In genomic region chr4:64029486-64029885, GRCm38 (mm10) we compare ENCODE assay signal across 22 mouse cellular contexts. TPM values are rescaled to one million over a fixed set of nuclear protein-coding genes. Genes with fewer than 3 reads are reported as not detected.
DNase-seq lines count a peak whose midpoint lies in the region; ATAC-seq and TF ChIP-seq lines count a peak whose summit lies in the region.
"Had no signal": no experiment of that assay in that cellular context is flagged by ENCODE, and none has a peak within 500 bp of the region (broad histone marks: within the 10 kb centered on the region; RNA-seq: fewer than 3 reads in every experiment).

No protein-coding gene starts in this region.

- H3K27ac ChIP-seq in embryonic facial prominence, embryonic 13.5 days = peak overlapping the region; percentile 72
- peak overlapping the region; percentile 69; the same call in 1 of the 2 replicates for H3K27ac ChIP-seq in limb, embryonic 14.5 days (replicated peaks; ENCODE audit: low read depth, low read length)
- no peak overlapping the region for H3K27ac ChIP-seq in kidney, embryonic 16.5 days (ENCODE audit: low read length)
- no peak overlapping the region for H3K27ac ChIP-seq in hindbrain, embryonic 11.5 days (ENCODE audit: low read depth, low read length)
- H3K27ac ChIP-seq: embryonic facial prominence, embryonic 15.5 days; forebrain, embryonic 15.5 days; heart, embryonic 13.5 days; hindbrain, embryonic 13.5 days; hindbrain, postnatal 0 days; intestine, embryonic 15.5 days had no signal

- no peaks in the 10 kb centered on the region for H3K9me3 ChIP-seq in embryonic facial prominence, embryonic 13.5 days
- no peaks in the 10 kb centered on the region for H3K9me3 ChIP-seq in limb, embryonic 14.5 days (ENCODE audit: control insufficient read depth, low read length)
- H3K9me3 ChIP-seq in kidney, embryonic 16.5 days (ENCODE audit: low read length) = no peaks in the 10 kb centered on the region
- no peaks in the 10 kb centered on the region for H3K9me3 ChIP-seq in hindbrain, embryonic 11.5 days (ENCODE audit: control insufficient read depth, low read length)
- H3K9me3 ChIP-seq: embryonic facial prominence, embryonic 15.5 days; forebrain, embryonic 15.5 days; heart, embryonic 13.5 days; hindbrain, embryonic 13.5 days; intestine, embryonic 15.5 days had no signal

- no peaks in the 10 kb centered on the region for H3K36me3 ChIP-seq in embryonic facial prominence, embryonic 13.5 days
- no peaks in the 10 kb centered on the region for H3K36me3 ChIP-seq in limb, embryonic 14.5 days (ENCODE audit: control insufficient read depth, insufficient read depth, low read length)
- H3K36me3 ChIP-seq in kidney, embryonic 16.5 days (ENCODE audit: insufficient read depth, low read length) = no peaks in the 10 kb centered on the region
- no peaks in the 10 kb centered on the region for H3K36me3 ChIP-seq in hindbrain, embryonic 11.5 days (ENCODE audit: control insufficient read depth, insufficient read depth, low read length)
- H3K36me3 ChIP-seq: embryonic facial prominence, embryonic 15.5 days; forebrain, embryonic 15.5 days; heart, embryonic 13.5 days; hindbrain, embryonic 13.5 days; intestine, embryonic 15.5 days had no signal

- H3K27me3 ChIP-seq in embryonic facial prominence, embryonic 13.5 days = no peaks in the 10 kb centered on the region
- H3K27me3 ChIP-seq in limb, embryonic 14.5 days (ENCODE audit: control insufficient read depth, insufficient read depth, low read length) = no peaks in the 10 kb centered on the region
- H3K27me3 ChIP-seq in kidney, embryonic 16.5 days (ENCODE audit: insufficient read depth, low read length) = no peaks in the 10 kb centered on the region
- no peaks in the 10 kb centered on the region for H3K27me3 ChIP-seq in hindbrain, embryonic 11.5 days (ENCODE audit: control insufficient read depth, insufficient read depth, low read length)
- H3K27me3 ChIP-seq: embryonic facial prominence, embryonic 15.5 days; forebrain, embryonic 15.5 days; hindbrain, embryonic 13.5 days; intestine, embryonic 15.5 days had no signal

- DNase-seq in embryo, embryonic 10.5 days (ENCODE audit: low spot score) = peak; percentile 32
- DNase-seq in embryo, embryonic 10 days (ENCODE audit: low spot score) = no peak
- DNase-seq in heart, adult 11 months = peak; percentile 31
- no peak for DNase-seq in heart, postnatal 14 days
- DNase-seq in limb, embryonic 14.5 days (ENCODE audit: low spot score) = no peak
- DNase-seq in hindbrain, embryonic 11.5 days (ENCODE audit: low spot score) = no peak
- DNase-seq: adrenal gland, adult 2 months; adrenal gland, postnatal 25 days; cerebellum, adult 2 months; cerebellum, postnatal 10 days; gastrocnemius, postnatal 10 days; heart, postnatal 4 days; kidney, adult 18-20 months had no signal

- TF ChIP-seq POLR2A in limb, embryonic 14.5 days (IDR thresholded peaks at IDR 0.05; ENCODE audit: borderline replicate concordance, extremely low read depth, insufficient read depth, insufficient read length) = no peak

- no peak overlapping the region for H3K4me2 ChIP-seq in embryonic facial prominence, embryonic 13.5 days
- no peak overlapping the region for H3K4me2 ChIP-seq in limb, embryonic 14.5 days (replicated peaks; ENCODE audit: low read depth, low read length, severe bottlenecking)
- H3K4me2 ChIP-seq in kidney, embryonic 16.5 days (replicated peaks; ENCODE audit: low read depth, low read length) = no peak overlapping the region
- no peak overlapping the region for H3K4me2 ChIP-seq in hindbrain, embryonic 11.5 days (replicated peaks; ENCODE audit: low read depth, low read length)
- H3K4me2 ChIP-seq: embryonic facial prominence, embryonic 15.5 days; forebrain, embryonic 15.5 days; heart, embryonic 13.5 days; hindbrain, embryonic 13.5 days; intestine, embryonic 15.5 days had no signal

- H3K9ac ChIP-seq in embryonic facial prominence, embryonic 13.5 days = no peak overlapping the region
- H3K9ac ChIP-seq in limb, embryonic 14.5 days (ENCODE audit: low read depth, low read length, severe bottlenecking) = no peak overlapping the region
- no peak overlapping the region for H3K9ac ChIP-seq in kidney, embryonic 16.5 days (replicated peaks; ENCODE audit: low read length)
- H3K9ac ChIP-seq in hindbrain, embryonic 11.5 days (ENCODE audit: low read depth, low read length) = no peak overlapping the region
- H3K9ac ChIP-seq: embryonic facial prominence, embryonic 15.5 days; forebrain, embryonic 15.5 days; heart, embryonic 13.5 days; hindbrain, embryonic 13.5 days; intestine, embryonic 15.5 days had no signal

- H3K4me1 ChIP-seq in embryonic facial prominence, embryonic 13.5 days = peaks cover 29% of the 10 kb centered on the region
- H3K4me1 ChIP-seq in limb, embryonic 14.5 days (ENCODE audit: control insufficient read depth, insufficient read depth, low read length) = peaks cover 17% of the 10 kb centered on the region
- 0 out of 2 replicates have a peak, but pooled peaks cover 15% of the 10 kb centered on the region for H3K4me1 ChIP-seq in kidney, embryonic 16.5 days (ENCODE audit: insufficient read depth, low read length)
- H3K4me1 ChIP-seq in hindbrain, embryonic 11.5 days (replicated peaks; ENCODE audit: control insufficient read depth, insufficient read depth, low read length) = no peaks in the 10 kb centered on the region
- H3K4me1 ChIP-seq: forebrain, embryonic 15.5 days; heart, embryonic 13.5 days; hindbrain, embryonic 13.5 days; intestine, embryonic 15.5 days had no signal

- no peak for ATAC-seq in embryonic facial prominence, embryonic 13.5 days (ENCODE audit: insufficient number of reproducible peaks, insufficient read depth, low FRiP score, low TSS enrichment, low read depth)
- no peak for ATAC-seq in limb, embryonic 14.5 days (ENCODE audit: low FRiP score, low read depth)
- ATAC-seq in kidney, embryonic 16.5 days (ENCODE audit: low FRiP score, low TSS enrichment) = no peak
- ATAC-seq in hindbrain, embryonic 11.5 days (ENCODE audit: low FRiP score) = no peak
- ATAC-seq: forebrain, embryonic 15.5 days; hindbrain, postnatal 0 days; intestine, embryonic 15.5 days had no signal

- no peak overlapping the region for H3K4me3 ChIP-seq in embryonic facial prominence, embryonic 13.5 days
- no peak overlapping the region for H3K4me3 ChIP-seq in limb, embryonic 14.5 days (replicated peaks; ENCODE audit: low read length)
- H3K4me3 ChIP-seq in kidney, embryonic 16.5 days (ENCODE audit: low read length) = no peak overlapping the region
- H3K4me3 ChIP-seq in hindbrain, embryonic 11.5 days (ENCODE audit: low read depth, low read length) = no peak overlapping the region
- H3K4me3 ChIP-seq: embryonic facial prominence, embryonic 15.5 days; forebrain, embryonic 15.5 days; heart, embryonic 13.5 days; hindbrain, embryonic 13.5 days; intestine, embryonic 15.5 days had no signal

- intact Hi-C loops in heart, postnatal 14 days (cut with DNase I) = no loop called here

- WGBS in embryonic facial prominence, embryonic 13.5 days = 10% methylated on average over 1 of the region's 1 CpGs
- WGBS in limb, embryonic 14.5 days = 24% methylated on average over 1 of the region's 1 CpGs
- 24% methylated on average over 1 of the region's 1 CpGs for WGBS in kidney, embryonic 16.5 days
- 63% methylated on average over 1 of the region's 1 CpGs for WGBS in hindbrain, embryonic 11.5 days

RNA-seq across cellular contexts. Expression of gene Tnc, which starts 17.3 kb away (rescaled TPM):
- total RNA-seq in heart, postnatal 14 days (2021) = 1 to 10 TPM; 4.3 to 5.1 TPM
- 48.0 and 61.7 TPM in 2 replicates for polyA plus RNA-seq in embryonic facial prominence, embryonic 13.5 days (2015; fragmentation: Nextera tagmentation; extraction: Ambion mirVana)
- 73.8 and 78.9 TPM in 2 replicates for polyA plus RNA-seq in limb, embryonic 14.5 days (2012; rRNA removed)
- 58.2 and 65.1 TPM in 2 replicates for polyA plus RNA-seq in limb, embryonic 14.5 days (2014; fragmentation: Nextera tagmentation; extraction: Ambion mirVana)
- polyA plus RNA-seq in kidney, embryonic 16.5 days (2015; fragmentation: Nextera tagmentation; extraction: Ambion mirVana) = 21.6 and 23.1 TPM in 2 replicates
- polyA plus RNA-seq in hindbrain, embryonic 11.5 days (2014; fragmentation: Nextera tagmentation; extraction: Ambion mirVana) = 4.3 and 4.5 TPM in 2 replicates
- total RNA-seq: MEL had no signal

Comparison
In these comparisons a context has a peak if more than half of its experiments do, and no peak if none do; other contexts are left out.
1. DNase-seq: peak in embryo, embryonic 10.5 days (single experiment) and heart, adult 11 months (single experiment); none in embryo, embryonic 10 days (single experiment), heart, postnatal 14 days (0 of 2), limb, embryonic 14.5 days (single experiment) and hindbrain, embryonic 11.5 days (single experiment).
2. H3K27ac ChIP-seq: peak in embryonic facial prominence, embryonic 13.5 days (single experiment) and limb, embryonic 14.5 days (single experiment); none in kidney, embryonic 16.5 days (single experiment) and hindbrain, embryonic 11.5 days (single experiment).